Mouse (Mus musculus) kidney, postnatal 14 days (tissue): ENCODE data around the gene Lrrfip1.
A peak's percentile ranks its signal among the peaks of the same experiment; 100 is the strongest.

Experiments
- DNase-seq: peaks from one replicate; pipeline ENCODE4 v3.0.0; 2022; ENCODE audit warnings: mixed read lengths

The Lrrfip1 gene

DNA sequence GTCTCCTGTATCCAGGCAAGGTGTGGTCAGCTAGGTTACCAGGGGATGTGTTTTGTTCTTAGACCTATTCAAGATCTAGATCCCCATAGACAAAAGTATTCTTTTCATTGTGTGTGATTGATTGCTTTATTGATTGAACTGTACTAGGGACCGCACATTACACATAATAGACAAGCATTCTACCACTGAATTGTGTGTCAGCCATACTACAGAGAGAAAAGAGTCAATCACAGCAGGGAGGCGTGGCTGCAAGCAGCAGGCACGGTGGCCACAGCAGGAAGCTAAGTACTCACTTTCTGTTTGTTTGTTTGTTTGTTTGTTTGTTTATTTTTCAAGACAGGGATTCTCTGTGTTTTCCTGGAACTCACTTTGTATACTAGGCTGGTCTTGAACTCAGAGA is 25.9 kb downstream of the Lrrfip1 start:
- no peak for DNase-seq

DNA sequence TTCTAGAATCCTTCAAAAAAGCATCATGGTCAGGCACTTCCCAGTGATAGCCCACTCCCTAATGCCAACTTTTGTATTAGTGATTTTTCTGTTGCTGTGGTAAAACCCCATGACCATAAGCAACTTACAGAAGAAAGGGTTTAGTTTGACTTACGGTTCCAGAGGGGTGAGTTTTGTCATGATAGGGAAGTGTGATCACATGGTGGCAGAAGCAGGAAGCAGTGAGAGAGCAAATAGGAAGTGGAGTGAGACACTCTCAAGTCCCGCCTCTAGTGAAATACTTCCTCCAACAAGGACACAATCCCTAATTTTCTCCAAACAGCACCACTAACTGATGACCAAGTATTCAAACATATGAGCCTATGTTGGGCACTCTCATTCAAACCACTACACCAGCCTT is 28.4 kb downstream of the Lrrfip1 start:
- no peak for DNase-seq

DNA sequence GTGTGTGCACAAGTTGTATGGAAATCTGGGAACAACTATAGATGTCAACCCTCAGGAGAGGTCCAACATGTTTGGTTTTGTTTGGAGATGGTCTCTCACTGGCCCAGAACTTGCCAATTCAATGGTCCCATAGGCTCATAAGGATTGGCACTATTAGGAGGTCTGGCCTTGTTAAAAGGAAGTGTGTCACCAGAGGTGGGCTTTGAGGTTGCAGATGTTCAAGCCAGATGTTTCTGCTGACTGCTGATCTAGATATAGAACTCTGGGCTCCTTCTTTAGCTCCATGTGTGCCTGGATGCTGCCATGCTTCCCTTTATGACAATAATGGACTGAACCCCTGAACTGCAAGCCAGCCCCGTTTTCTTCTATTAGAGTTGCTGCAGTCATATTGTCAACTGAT is 31.8 kb downstream of the Lrrfip1 start:
- no peak for DNase-seq

DNA sequence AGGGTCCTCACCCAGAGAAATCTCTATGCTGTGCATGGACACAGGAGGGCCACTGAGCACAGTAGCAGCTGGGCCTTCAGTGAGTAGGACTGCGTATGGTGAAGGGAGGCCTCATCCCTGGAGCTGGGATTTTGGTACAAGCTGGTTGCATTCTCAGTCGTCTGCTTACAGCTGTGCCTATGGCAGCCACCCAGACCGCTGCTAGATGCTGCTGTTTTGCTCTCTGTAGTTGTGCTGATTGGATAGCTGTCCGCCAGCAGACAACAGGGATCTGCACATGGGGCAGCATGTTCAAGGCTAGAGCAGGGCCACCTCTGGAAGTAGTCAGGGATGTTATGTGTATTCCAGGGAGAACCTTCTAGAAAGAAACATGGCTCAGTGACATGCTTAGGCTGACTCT is 33.0 kb downstream of the Lrrfip1 start:
- DNase-seq: peak; percentile 59

DNA sequence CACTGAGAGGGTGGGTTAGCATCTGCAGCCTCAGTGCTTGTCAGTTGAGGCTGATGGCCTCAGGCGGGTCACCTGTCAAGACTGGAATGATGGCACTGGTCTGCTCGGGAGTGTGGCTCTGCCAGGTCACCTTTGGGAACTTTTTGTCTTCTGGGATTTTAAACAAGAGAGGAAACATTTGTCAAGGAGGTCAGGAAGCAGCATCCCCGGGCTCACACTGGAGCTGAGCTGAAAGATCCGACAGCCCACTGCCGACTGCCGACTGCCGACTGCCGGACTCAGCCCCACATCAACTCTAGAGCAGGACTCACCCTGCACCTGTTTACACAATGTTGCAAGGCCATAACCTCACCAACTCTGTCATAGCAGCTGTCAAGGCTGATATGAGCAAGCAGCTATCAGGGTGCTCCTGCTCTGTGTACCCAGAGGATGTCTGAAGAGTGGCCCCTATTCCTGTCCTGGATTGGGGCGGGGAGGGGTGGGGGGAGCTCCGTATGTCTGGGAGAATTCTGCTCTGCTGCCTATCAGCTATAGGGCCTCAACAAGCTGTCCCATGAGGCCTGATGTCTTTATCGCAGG is 33.9 kb downstream of the Lrrfip1 start:
- DNase-seq: peak; percentile 48

DNA sequence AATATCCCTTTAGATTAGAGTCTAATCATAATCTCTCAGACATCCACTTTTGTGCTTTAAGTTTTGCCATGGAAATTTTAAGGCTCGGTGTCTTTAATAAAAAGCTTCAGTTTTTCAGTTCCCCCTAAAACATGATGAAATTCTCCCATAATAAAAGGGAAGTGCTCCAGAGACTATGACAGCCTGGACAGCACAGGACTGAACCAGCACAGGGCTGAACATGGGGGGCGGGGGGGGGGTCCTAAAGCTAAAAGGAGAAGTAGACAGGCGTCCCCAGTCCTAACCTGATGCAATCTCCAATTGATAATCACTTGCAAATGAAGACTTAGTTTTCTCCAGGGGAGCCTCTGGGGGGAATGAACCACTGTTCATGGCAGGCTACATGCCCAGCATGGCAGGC is 36.0 kb downstream of the Lrrfip1 start:
- no peak for DNase-seq

DNA sequence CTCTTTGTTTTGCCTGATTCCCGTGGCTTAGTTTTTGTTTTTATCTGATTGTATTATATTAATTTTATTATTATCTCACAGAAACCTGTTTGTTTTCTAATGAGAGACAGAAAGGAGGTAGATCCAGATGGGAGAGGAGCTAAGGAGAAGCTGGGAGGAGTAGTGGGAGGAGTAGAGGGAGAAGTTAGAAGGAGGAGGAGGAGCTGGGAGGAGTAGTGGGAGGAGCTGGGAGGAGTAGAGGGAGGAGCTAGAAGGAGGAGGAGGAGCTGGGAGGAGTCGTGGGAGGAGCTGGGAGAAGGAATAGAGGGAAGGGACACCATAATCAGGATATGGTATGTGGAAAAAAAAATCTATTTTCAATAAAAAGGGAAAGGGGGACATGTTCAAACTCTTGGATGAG is 36.7 kb downstream of the Lrrfip1 start:
- DNase-seq: no peak

DNA sequence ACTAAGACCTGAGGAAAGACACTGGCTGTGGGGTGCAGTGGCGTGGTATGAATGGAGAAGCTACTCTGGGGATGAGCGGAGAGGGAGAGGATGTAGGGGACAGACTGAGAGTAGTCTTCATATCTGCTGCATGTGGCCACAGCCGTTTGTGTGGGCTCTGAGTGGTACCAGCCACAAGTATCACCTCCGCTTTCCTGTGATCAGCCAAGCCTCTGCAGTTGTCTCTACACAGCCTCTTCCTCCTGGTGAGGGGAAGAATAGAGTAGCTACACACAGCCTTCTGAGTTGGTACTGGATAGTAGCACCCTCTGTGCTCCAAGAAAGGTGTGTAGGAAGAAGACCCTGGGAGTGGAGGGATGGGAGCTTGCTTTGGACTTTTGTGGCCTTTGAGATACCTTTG is 38.7 kb downstream of the Lrrfip1 start:
- no peak for DNase-seq

DNA sequence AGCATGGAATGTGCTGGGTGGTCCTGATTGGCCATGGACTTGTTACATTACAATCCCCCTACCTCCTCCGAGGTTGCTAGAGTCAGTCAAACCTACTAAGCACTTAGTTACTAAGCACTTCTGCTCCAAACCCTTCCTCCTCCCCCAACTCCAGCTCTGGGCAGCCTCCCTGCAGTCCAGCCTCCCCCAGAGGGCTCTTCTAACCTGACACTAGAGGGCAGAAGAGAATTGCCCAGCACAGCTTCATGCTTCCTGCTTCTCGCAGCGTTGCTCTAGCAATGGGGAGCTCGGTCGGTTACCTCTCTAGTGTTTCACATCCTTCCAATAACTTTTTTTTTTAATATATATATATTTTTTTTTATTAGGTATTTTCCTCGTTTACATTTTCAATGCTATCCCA is 39.5 kb downstream of the Lrrfip1 start:
- no peak for DNase-seq

DNA sequence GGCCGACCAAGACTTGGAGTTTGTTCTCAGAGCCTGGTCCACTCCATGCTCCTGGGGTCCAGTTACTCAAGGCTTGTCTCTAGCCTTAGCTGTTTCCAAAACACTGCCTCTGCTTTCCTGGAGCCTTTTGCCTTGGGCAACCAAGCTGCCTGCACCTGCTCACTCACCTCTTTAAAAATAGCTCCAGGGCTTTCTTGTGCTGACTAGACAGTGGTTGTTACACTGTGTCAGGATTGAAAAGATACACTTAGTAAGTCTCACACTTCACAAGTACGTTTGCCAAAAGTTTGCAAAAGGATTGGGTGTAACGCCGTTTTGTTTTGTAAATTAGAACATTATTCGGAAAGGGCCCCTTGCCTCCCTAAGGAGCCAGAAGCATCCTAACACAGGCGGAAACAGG is 40.0 kb downstream of the Lrrfip1 start:
- no peak for DNase-seq

DNA sequence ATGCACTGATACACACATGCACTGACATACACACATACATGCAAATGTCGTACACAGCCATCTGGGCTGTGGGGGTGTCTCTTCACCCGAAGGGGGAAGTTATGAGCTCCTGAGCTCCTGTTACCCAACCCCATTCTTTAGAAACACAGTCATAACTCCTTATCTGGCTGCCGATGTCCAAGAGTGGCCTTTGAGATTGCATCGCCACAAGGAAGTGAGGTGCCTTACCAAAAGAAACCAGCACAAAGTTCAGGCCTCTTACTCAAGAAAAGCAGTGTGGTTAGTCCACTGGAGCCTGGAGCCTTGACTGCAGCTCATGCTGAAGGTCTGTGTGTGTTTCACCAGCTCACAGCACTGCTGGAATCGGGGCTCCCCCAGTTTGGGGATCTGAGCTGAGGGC is 43.1 kb downstream of the Lrrfip1 start:
- no peak for DNase-seq

DNA sequence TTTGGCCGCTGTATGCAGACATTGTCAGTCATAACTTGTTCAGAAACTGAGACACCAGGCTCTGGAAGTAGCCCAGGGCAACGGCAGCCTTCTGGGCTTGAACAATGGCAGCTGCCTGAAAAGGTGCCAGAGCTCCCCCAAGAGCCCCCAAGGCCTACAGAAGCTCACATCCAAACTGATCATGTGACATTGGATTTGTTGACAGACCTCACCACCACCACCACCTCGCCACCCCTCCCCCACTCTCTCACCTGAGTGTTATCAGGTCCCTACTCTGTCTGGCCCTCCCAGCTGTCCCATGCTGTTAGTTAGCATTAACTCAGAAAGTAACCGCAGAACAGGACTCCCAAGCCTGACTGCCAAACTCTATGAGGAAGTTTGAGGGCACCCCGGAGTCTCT is 44.7 kb downstream of the Lrrfip1 start:
- DNase-seq: no peak

DNA sequence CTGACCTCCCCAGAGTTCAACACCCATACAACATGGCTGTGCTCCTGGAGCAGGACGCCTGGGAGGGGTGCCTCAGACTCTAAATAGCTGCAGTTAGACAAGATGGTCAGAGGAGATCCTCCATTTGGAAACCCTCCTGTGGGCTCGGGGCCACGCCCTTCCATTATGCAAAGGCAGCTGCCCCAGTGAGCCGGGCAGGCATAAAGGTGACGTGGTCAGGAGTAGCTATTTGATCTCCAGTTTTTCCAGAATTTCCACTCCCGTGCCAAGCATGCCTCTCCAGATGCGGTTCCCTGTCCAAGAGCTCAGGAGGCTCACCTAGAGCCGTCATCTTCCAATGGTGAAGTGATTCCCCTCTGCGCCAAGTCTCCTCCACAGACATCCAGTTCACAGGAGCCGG is 45.6 kb downstream of the Lrrfip1 start:
- DNase-seq: no peak

DNA sequence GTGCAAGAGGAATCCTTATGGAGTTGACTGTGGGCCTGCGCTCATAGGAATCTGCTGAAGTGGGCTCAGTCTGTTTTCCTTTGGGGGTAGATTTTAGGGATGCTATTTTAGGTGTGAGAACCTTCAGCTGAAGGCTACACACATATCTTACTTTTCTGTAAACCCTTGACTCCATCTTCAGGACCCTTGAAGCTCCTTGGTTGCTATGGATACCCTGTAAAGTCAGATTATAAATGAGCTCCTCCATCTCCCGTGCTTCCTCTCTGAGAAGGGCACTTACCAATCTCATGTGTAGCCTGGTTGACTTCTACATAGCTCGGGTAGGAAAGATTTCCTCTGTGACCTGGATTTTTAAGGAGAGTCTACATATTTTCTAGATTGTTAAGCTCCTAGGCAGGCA is 46.1 kb downstream of the Lrrfip1 start:
- DNase-seq: no peak

DNA sequence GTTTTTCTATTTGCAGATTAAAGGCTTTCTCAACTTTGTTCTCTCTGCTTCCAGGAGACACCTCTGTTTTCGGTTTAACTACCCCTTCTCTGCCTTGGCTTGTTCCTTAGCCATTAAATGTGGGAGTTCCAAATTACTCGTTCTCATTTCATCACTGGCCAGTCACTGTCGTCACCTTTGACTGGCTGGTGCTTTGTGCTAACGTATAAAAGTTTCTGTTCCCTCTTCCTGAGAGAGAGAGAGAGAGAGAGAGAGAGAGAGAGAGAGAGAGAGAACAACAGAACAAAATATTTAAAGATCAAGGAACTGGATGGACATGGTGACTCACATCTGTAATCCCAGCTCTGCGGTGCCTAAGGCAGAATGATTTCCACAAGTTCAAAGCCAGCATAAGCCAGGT is 47.7 kb downstream of the Lrrfip1 start:
- no peak for DNase-seq

DNA sequence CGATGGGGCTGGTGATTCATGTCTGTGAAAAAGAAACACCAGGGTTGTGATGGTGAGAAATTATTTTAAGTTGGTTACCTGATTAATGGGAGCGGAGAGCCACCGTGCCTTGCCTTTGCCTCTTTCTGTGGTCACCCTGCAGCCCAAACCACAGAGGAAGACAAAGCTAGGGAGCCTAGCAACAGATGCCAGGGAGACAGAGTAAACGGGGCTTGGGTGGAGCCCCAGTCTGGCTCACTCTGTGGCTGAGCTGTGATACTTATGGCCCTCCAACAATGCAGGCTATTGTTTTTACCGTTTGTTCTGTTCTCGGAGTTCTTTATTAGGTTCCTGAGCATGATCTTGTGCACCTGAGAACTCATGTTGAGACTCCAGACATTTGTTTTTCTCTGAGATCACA is 50.8 kb downstream of the Lrrfip1 start:
- DNase-seq: no peak

DNA sequence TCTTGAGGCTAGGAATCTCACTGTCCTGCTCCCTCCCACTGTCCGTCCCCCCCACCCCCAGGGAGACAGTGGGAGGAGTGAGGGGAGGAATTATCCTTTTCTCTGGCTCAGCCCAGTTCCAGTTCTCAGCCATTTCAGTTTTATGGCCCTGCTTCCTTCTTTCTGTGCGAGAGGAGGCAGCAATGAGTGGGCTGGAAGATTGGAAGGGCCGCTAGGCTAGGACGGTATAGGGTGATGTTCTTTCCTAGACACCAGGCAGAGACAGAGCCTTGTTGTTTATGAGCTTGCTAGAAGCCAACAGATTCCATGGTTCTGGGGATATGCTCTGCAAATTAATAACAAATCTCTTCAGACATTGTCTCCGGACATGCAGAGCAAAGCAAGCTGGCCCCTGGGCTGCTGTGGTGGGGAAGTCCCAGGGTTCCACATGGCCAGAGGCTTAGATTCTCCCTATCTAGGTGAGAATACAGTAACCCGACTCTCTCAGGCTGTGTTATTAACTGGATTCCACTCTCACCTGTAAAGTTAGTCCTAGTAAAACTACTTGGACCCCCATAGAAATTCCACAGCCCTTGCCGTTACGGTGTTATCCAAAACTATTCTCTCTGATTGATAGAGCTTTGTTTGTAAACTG is 53.0 kb downstream of the Lrrfip1 start:
- DNase-seq: no peak

DNA sequence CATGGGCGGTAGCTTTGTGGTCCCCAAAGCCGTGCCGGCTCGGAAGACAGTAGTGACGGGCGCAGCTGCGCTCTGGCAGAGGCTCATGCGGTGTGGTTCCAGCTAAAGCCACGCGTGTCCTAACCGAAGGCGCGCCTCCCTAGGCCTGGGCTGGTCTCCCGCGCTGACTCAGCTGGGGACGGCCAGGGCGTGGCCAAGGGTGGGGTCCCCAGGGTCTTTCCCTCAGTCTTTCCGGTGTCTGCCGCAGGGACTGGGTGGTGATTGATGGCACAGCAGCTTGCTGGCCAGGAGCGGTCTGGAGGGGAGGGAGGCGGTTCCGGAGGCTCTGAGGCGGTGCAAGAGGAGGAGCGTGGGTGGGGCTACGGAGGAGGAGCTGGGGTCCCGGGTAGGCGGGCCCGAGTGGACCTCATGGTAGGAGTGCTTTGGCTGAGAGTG is 54.2 kb downstream of the Lrrfip1 start:
- DNase-seq: peak; percentile 97

DNA sequence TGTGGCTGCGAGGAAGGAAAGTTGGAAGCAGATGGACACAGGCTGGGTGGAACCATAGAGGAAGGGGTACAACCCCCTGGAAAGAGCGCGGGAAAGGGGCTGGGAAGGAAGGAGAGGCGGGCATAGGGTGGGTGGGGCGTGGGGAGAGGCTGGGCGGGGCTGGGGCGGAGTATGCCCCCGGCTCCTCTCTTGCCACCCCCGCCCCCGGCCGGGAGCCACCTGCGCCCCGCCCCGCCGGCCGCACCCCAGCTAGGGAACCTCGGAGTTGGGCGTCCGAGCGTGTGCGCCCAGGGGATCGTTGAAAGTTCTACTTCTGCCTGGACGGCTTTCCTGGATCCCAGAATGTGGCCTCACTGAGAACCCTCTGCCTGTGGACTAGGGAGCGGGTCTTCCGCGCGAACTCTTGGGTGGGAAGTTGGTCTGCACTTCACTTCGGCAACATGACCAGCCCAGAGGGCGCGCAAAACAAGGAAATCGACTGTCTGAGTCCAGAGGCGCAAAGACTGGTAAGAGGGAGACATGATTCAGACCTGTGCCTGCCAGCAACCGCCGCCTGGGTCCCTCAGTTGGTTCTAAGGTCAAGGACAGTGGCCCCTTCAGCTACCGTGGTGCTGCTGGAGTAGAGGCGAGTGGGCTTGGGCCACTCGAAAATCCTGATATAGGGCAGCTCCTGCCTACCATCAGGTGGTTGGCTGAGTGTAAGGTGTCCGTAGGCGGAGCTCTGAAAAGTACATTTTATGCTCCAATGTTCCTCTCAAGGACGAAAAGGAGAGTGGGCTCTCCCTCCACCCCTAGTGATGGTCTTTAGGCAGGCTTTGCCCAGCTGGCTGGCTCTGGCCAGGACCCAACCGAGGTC is 54.9 kb downstream of the Lrrfip1 start:
- DNase-seq: peak; percentile 89

DNA sequence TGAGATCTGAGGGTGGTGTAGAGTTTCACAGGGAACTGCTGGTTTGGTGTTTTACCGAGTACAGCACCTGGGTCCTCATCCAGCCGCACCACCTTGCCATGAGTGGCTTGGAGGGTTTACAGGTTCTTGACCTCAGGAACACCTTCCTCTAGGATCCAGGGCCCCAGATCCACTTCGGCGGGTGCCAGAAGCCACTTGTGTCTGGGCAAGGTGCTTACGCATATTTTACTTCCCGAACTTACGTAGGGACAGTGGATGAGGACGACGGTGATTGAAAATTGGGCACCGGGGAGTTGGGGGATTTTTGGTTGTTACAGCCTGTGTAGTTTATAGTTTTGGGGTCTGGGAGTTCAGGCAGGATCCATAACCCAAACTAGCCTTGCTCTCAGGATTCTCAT is 55.5 kb downstream of the Lrrfip1 start:
- DNase-seq: no peak

DNA sequence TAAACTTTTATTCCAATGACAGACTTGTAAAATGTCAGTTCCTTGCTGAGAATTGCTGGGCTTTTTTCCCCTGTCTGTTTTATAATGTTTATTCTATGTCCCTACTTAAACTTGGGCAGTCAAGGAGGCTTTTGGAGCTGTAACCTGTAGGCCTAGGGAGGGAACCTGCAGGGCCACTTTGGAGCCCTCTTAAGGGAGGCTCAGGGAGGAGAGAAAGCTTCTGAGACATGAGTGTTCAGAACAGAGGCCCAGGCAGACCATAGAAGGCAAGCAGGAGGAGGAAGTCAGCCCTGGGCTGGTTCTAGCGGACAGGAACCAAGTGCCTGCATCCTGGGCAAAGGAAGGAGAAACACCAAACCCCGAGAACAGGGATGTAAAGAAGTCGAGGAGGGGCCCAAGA is 56.3 kb downstream of the Lrrfip1 start:
- no peak for DNase-seq

DNA sequence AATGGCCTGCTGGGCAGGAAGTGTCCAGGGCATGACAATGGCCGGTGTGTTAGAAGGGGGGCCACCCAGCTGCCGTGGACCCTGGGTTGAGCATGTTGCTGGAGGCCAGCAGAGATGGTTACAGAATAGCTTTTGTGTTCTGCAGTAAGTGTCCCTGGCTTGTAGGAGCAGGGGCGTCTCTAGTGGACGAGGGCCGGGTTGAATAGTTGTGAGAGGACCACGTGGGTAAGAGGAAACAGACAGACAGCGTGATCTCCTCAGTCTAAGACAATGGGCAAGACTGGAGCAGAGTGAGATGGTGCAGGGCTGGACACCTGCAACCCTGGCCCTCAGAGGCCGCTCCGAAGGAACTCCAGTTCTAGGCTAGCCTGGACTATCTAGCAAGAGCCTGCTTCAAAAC is 57.2 kb downstream of the Lrrfip1 start:
- no peak for DNase-seq

DNA sequence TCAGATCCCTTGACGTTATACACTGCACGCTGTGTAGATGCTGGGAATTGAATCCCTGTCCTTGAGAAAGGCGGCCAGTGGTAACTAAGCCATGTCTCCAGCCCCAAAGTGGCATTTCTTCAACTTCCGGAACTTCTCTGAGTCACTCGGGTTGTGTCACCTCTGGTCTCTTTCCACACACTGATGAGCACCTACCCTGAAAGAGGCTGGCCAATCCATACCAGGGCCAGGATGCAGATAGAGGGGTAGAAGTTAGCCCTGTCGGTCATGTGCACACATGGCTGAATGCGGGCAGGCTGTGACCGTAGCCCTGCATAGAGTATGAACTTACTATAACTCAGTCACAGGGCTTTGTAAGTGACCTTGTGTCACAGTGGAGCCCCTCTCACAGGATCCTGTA is 57.9 kb downstream of the Lrrfip1 start:
- DNase-seq: no peak
